Mouse (Mus musculus): ENCODE measurements around the gene Srebf1.

The Srebf1 gene

GRCm38 (mm10) chr11:60206207-60206606 lies 16.2 kb downstream of the Srebf1 start:
- DNase-seq (ENCODE audit: low read depth, low spot score) = no peak

GRCm38 (mm10) chr11:60205026-60205425 lies 17.4 kb downstream of the Srebf1 start:
- DNase-seq (ENCODE audit: low read depth, low spot score) = no peak

- no peak for DNase-seq (ENCODE audit: low read depth, low spot score)
Observed at GRCm38 (mm10) chr11:60202710-60203638, 19.4 kb downstream of the Srebf1 start.

GRCm38 (mm10) chr11:60200384-60200783 lies 22.0 kb downstream of the Srebf1 start:
- DNase-seq (ENCODE audit: low read depth, low spot score) = no peak

- peak; percentile 76 for DNase-seq (ENCODE audit: low read depth, low spot score)
Observed at GRCm38 (mm10) chr11:60199702-60200184, 22.6 kb downstream of the Srebf1 start.

GRCm38 (mm10) chr11:60198651-60199050 lies 23.7 kb downstream of the Srebf1 start:
- no peak for DNase-seq (ENCODE audit: low read depth, low spot score)

- no peak for DNase-seq (ENCODE audit: low read depth, low spot score)
Observed at GRCm38 (mm10) chr11:60197998-60198619, 24.3 kb downstream of the Srebf1 start.

GRCm38 (mm10) chr11:60196344-60196743 lies 26.0 kb downstream of the Srebf1 start:
- DNase-seq (ENCODE audit: low read depth, low spot score) = no peak

GRCm38 (mm10) chr11:60195108-60195507 lies 27.3 kb downstream of the Srebf1 start:
- no peak for DNase-seq (ENCODE audit: low read depth, low spot score)

- no peak for DNase-seq (ENCODE audit: low read depth, low spot score)
Observed at GRCm38 (mm10) chr11:60193556-60193955, 28.8 kb downstream of the Srebf1 start.

GRCm38 (mm10) chr11:60192534-60192933 lies 29.8 kb downstream of the Srebf1 start:
- no peak for DNase-seq (ENCODE audit: low read depth, low spot score)

- no peak for DNase-seq (ENCODE audit: low read depth, low spot score)
Observed at GRCm38 (mm10) chr11:60190055-60190641, 32.2 kb downstream of the Srebf1 start.

- DNase-seq (ENCODE audit: low read depth, low spot score) = no peak
Observed at GRCm38 (mm10) chr11:60189501-60190040, 32.8 kb downstream of the Srebf1 start.

- no peak for DNase-seq (ENCODE audit: low read depth, low spot score)
Observed at GRCm38 (mm10) chr11:60188275-60188853, 34.0 kb downstream of the Srebf1 start.

GRCm38 (mm10) chr11:60187070-60187469 lies 35.3 kb downstream of the Srebf1 start:
- DNase-seq (ENCODE audit: low read depth, low spot score) = no peak

- no peak for DNase-seq (ENCODE audit: low read depth, low spot score)
Observed at GRCm38 (mm10) chr11:60185396-60186231, 36.8 kb downstream of the Srebf1 start.

GRCm38 (mm10) chr11:60184346-60185325 lies 37.7 kb downstream of the Srebf1 start:
- DNase-seq (ENCODE audit: low read depth, low spot score) = no peak

- no peak for DNase-seq (ENCODE audit: low read depth, low spot score)
Observed at GRCm38 (mm10) chr11:60182741-60183140, 39.6 kb downstream of the Srebf1 start.

GRCm38 (mm10) chr11:60182116-60182670 lies 40.2 kb downstream of the Srebf1 start:
- no peak for DNase-seq (ENCODE audit: low read depth, low spot score)

All from embryo, embryonic 11.5 days (tissue).